Mouse (Mus musculus) MEL-GATA-1-ER (cell line): ENCODE data around the gene Fam227a.
"Not testable (repeated sequence)": the region's sequence is repeated elsewhere in the genome, so short reads cannot be mapped to it uniquely, and the experiment has no call there.

Experiments
- DNase-seq: peaks from one replicate; pipeline ENCODE4 v3.0.0-alpha.2; 2012; ENCODE audit warnings: low read depth; ENCODE audit errors: extremely low read depth

Fam227a gene

GRCm38 (mm10) chr15:79684616-79685015, 25.9 kb upstream of the Fam227a start:
- DNase-seq, result no peak

- no peak for DNase-seq
These were observed 25.1 kb upstream of the Fam227a start for GRCm38 (mm10) chr15:79683707-79684465.

- no peak for DNase-seq
These were observed 24.4 kb upstream of the Fam227a start for GRCm38 (mm10) chr15:79683146-79683545.

- no peak for DNase-seq
These were observed 23.2 kb upstream of the Fam227a start for GRCm38 (mm10) chr15:79681973-79682372.

GRCm38 (mm10) chr15:79677936-79678335, 19.2 kb upstream of the Fam227a start:
- DNase-seq, result no peak

GRCm38 (mm10) chr15:79671828-79672348, 13.1 kb upstream of the Fam227a start:
- DNase-seq, result not testable (repeated sequence)

- DNase-seq, result no peak
These were observed 12.2 kb upstream of the Fam227a start for GRCm38 (mm10) chr15:79670972-79671299.

GRCm38 (mm10) chr15:79670249-79670971, 11.7 kb upstream of the Fam227a start, which contains the start of gene Tomm22:
Gene Tomm22 (plus strand): TSS chr15:79670861.
- peak; percentile 84 for DNase-seq

- DNase-seq, result no peak
These were observed 10.4 kb upstream of the Fam227a start for GRCm38 (mm10) chr15:79669195-79669594.

- no peak for DNase-seq
These were observed 5.9 kb upstream of the Fam227a start for GRCm38 (mm10) chr15:79664666-79665065.

- DNase-seq, result no peak
These were observed 3.1 kb upstream of the Fam227a start for GRCm38 (mm10) chr15:79661852-79662251.

- DNase-seq, result peak; percentile 73
These were observed 772 bp downstream of the Fam227a start for GRCm38 (mm10) chr15:79657837-79658530.

GRCm38 (mm10) chr15:79656451-79656850, 2.3 kb downstream of the Fam227a start:
- no peak for DNase-seq

- no peak for DNase-seq
These were observed 7.3 kb downstream of the Fam227a start for GRCm38 (mm10) chr15:79651481-79651880.

- DNase-seq, result no peak
These were observed 8.2 kb downstream of the Fam227a start for GRCm38 (mm10) chr15:79650569-79650968.

GRCm38 (mm10) chr15:79648130-79648529, 10.6 kb downstream of the Fam227a start:
- no peak for DNase-seq

- no peak for DNase-seq
These were observed 13.3 kb downstream of the Fam227a start for GRCm38 (mm10) chr15:79645483-79645882.

- no peak for DNase-seq
These were observed 17.5 kb downstream of the Fam227a start for GRCm38 (mm10) chr15:79641135-79641817.

GRCm38 (mm10) chr15:79630471-79630870, 28.3 kb downstream of the Fam227a start:
- DNase-seq, result no peak

GRCm38 (mm10) chr15:79619770-79620414, 38.9 kb downstream of the Fam227a start:
- DNase-seq, result no peak

- no peak for DNase-seq
These were observed 40.3 kb downstream of the Fam227a start for GRCm38 (mm10) chr15:79618456-79618855.
